Mouse (Mus musculus) liver, adult 2 months (tissue): ENCODE data around the gene Frmpd4.

Source experiments
- CTCF ChIP-seq: fragments of 200-500 bp; IDR thresholded peaks from 2 replicates; pipeline ENCODE4 v1.5.1; 2011; ENCODE audit warnings: low read depth, low read length, control low read depth
- POLR2A ChIP-seq: fragments of 200-500 bp; IDR thresholded peaks from 2 replicates; pipeline ENCODE4 v1.6.1; 2011; ENCODE audit warnings: low read length, control low read depth; ENCODE audit not compliant: insufficient read depth; ENCODE audit errors: extremely low read depth

- TF ChIP-seq POLR2A = no peak
- TF ChIP-seq CTCF = no peak
Measured at GRCm38 (mm10) chrX:167810120-167810519, 766.9 kb downstream of the Frmpd4 start.
